Mouse (Mus musculus) monocyte, adult 59 days (primary cell): ENCODE data around the gene Prpf3. TPM values are rescaled to one million over a fixed set of nuclear protein-coding genes. Genes with fewer than 3 reads are reported as not detected.

ENCODE experiments used
- total RNA-seq, 2 experiments: library from RNA; stranded (reverse); gene quantifications; one replicate each; pipeline ENCODE4 v1.2.4; 2023

The Prpf3 gene
- 10 to 100 TPM; 31.8 to 38.9 TPM for total RNA-seq

GRCm38 (mm10) chr3:95855502-95856089, at the start of gene Prpf3:
TSS of gene Prpf3 (minus strand) at chr3:95855885.

GRCm38 (mm10) chr3:95904568-95904967, 48.9 kb upstream of the Prpf3 start, which contains the start of gene Car14:
TSS of gene Car14 (minus strand) at chr3:95904691.

GRCm38 (mm10) chr3:95893606-95894316, 38.1 kb upstream of the Prpf3 start, which contains the start of gene Aph1a:
TSS of gene Aph1a (plus strand) at chr3:95893969.

DNA sequence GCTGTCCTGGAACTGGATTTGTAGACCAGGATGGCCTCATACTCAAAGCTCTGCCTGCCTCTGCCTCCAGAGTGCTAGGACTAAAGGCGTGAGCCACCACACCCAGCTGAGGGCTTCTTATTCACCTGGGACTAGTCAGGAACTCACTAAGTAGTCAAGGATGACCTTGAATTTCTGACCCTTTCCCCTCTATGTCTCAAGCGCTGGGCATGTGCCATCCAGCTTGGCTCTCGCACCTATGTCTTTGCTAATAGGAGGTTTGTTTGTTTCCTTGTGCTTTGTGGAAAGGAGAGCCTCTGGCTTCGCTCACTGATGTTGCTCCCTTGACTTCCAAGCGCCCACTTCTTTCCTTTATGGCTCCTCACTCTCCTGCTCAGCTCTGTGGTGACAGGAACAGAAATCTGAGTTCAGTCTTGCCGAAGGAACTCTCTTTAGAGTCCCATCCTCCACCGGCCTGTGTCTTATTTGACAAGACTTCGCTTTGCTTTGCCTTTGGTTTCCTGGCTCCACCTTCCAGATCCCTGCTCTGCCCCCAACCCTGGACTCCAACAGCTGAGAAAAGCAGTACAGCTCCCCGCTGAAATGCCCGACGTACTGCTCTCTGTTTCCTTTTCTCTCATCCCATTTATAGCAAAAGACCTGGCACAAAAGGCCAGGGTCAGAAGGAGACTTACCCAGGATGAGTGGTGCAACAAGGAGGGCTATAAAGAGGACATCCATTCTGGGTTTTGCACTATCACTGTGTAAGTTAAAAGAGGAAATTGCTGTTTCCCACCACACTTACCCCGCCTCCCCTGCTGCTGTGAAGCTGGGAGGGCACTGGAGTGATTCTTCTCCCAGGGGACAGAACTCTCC, 35.8 kb upstream of the Prpf3 start, which contains the start of gene BC028528:
Gene BC028528, minus strand, starts transcription at position 795 of the 855 bp plus-strand sequence.

DNA sequence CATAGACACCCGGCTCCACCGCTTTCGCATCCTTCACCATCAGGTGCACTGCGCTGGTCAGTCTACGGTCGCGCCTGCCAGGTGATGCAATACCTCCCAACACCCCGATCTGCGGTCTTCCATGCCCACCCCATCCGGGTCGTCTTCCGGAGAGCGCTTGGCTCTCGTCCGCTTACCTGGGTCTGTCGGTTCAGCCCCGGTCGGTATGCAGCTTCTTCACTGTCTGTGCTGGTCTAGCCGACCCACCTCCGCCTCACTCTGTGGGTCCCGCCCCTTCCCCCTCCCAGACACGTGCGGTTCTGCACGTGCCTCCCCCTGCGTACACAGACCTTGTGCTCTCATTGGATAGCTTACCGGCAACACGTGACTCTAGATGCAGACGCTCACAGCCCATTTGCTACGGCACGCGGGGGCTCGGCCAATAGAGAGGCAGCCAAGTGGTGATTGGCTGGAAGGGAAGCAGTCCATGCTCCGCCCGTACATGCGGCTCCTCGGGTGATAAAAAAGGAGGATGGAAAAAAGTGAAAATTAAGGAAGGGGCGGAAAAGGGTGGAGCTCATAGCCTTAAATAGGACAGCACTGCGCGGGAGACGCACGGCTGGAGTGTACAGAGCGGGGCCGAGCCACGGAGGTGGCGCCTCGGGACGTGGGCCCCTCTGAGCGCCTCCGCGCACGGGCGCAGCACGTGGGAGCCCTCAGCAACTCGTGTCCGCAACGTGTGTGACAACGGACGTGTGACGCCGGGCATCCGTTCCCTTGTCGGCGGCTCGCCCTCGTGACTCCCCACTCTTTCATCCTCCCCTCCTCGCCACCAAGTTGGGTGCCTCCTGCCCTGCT, 26.5 kb upstream of the Prpf3 start, which contains the start of gene Ciart:
Gene Ciart, minus strand, starts transcription at position 273 of the 837 bp plus-strand sequence.

DNA sequence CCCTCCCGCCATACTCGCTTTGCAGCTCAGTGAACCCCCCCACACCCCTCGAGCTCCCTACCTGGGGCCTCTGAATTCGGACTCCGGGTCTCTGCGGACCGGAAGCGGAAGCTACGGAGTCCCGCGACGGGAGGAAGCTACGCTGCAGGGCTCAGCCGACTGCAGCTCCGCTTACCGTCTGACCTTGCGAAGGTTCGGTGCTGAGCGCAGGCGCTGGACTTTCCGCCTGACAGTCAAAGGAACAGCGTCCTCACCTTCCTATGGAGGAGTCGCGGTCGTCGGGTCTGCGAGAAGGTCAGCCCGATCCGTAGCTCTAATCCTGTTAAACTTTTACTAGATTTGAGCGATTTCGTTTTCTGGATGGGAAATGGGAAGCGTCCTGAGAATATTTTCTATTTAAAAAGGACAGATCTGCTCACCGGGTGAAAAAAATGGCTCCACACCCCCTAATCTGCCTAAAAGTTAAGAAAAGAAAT, 15.7 kb upstream of the Prpf3 start, which contains the start of gene Mrps21:
Gene Mrps21, minus strand, starts transcription at position 128 of the 476 bp plus-strand sequence.

GRCm38 (mm10) chr3:95818571-95819288, 37.0 kb downstream of the Prpf3 start, which contains the start of gene Rprd2:
TSS of gene Rprd2 (minus strand) at chr3:95818863.

Other genes with a start within 250 kb of the Prpf3 start
- gene Ensa, start 230.9 kb downstream of the Prpf3 start, total RNA-seq = 100 to 1,000 TPM; 106 to 108 TPM
- gene Mcl1, start 197.1 kb downstream of the Prpf3 start, total RNA-seq = 100 to 1,000 TPM; 751 to 777 TPM
- 1 to 10 TPM; 3.3 to 3.6 TPM for gene Adamtsl4, start 168.0 kb downstream of the Prpf3 start, total RNA-seq
- 10 to 100 TPM; 39.5 to 67.9 TPM for gene Ecm1, start 116.3 kb downstream of the Prpf3 start, total RNA-seq
- 10 to 100 TPM; 22.4 to 28.7 TPM for gene Tars2, start 95.7 kb downstream of the Prpf3 start, total RNA-seq
- 10 to 100 TPM; 60.5 to 61.9 TPM for gene Rprd2, start 37.0 kb downstream of the Prpf3 start, total RNA-seq
- gene Mrps21, start 15.6 kb upstream of the Prpf3 start, total RNA-seq = 100 to 1,000 TPM; 127 to 131 TPM
- gene Ciart, start 26.4 kb upstream of the Prpf3 start, total RNA-seq = 10 to 100 TPM; 27.0 to 27.9 TPM
- gene BC028528, start 36.1 kb upstream of the Prpf3 start, total RNA-seq = 100 to 1,000 TPM; 156 to 173 TPM
- 100 to 1,000 TPM in 1 of 2 experiments, 10 to 100 TPM in 1; 88.0 to 131 TPM for gene Aph1a, start 38.1 kb upstream of the Prpf3 start, total RNA-seq
- not detected for gene Car14, start 48.8 kb upstream of the Prpf3 start, total RNA-seq
- 10 to 100 TPM; 42.7 to 46.2 TPM for gene Anp32e, start 73.4 kb upstream of the Prpf3 start, total RNA-seq
- gene Plekho1, start 140.1 kb upstream of the Prpf3 start, total RNA-seq = 100 to 1,000 TPM; 241 to 254 TPM
- gene Vps45, start 202.6 kb upstream of the Prpf3 start, total RNA-seq = 10 to 100 TPM; 21.1 to 30.0 TPM
- 1 to 10 TPM; 6.0 to 6.3 TPM for gene Otud7b, start 248.6 kb upstream of the Prpf3 start, total RNA-seq